Mouse (Mus musculus): Measurements from ENCODE around the gene 4930548H24Rik. TPM values are rescaled to one million over a fixed set of nuclear protein-coding genes. Genes with fewer than 3 reads are reported as not detected.
A peak's percentile ranks its signal among the peaks of the same experiment; 100 is the strongest.
"Not testable (repeated sequence)": the region's sequence is repeated elsewhere in the genome, so short reads cannot be mapped to it uniquely, and the experiment has no call there.

4930548H24Rik gene
- total RNA-seq (2021) = under 1 TPM; 0.28 to 0.29 TPM
- long read RNA-seq, experiment 1 = 0 reads
- long read RNA-seq, experiment 2 = 0 reads

DNA sequence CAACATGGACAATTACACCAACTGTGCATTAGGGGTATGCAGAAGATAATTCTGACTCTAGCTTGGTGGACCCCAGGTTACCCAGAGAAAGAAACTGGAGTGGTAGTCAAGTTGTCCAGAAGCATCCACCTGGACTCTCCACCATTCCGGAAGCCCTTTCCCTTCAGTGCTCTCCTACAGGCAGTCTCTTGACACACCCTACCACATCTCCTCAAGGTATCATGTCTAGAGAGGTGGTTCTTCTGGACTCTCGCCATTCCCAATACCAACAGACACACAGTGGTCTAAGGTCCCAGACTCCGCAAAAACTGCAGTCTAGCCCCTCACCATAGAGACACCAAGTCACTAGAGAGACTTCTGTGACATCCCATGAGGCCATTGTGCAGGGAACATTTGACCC is at the start of gene 4930548H24Rik:
Gene 4930548H24Rik, plus strand, starts transcription at position 301 of the 400 bp plus-strand sequence.
- no peak for DNase-seq

DNA sequence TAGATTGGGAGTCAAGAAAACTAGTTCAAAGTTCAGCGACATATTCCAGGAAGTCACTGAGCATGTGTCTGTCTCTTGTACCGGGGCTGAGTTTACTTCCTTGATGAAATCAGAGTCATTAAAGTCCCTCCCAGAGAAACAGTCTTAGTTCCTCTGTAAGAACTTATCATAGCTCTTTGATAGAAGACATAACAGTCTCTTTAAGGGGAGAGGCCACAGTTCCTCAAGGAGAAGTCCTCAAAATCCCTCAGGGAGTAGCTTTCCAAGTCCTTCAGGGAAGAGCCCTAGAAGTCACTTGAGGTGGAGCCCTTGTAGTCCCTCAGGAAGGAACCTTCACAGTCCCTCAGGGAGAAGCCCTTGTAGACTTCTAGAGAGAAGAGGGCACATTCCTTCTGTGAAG is 34.2 kb upstream of the 4930548H24Rik start:
- DNase-seq = no peak

DNA sequence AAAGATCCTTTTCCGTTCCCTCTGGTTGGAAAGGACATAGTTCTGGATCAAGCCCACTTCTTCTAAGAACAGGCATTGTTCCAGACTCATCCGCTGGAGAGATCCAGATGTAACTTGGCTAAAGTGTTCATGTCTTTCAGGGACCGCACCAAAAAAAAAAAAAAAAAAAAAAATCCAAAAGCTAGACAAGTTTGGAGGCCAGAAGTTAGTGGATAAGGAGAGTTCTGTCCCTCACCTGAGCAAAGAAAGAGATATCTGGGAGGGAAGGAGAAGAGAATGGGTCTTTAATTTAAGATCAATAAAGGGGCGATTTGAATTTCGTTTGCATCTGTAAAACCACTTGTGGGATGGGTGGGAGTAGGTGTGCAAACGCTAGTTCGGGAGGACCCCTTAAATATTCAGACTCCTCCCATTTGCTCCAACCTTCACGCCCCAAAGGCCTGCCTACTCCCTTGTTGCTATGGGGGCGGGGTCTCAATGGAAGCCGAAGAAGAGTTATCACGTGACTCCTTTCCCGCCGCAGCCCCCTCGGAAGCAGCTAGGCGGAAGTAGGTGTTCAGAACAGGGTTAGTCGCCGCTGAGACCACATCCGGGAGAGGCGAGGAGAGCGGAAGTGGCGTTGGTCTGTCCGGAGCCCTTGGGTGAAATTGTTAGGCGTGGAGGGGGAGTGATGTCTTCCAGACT is 33.5 kb upstream of the 4930548H24Rik start, which contains the start of gene Zfp512:
Gene Zfp512, plus strand, starts transcription at position 554 of the 684 bp plus-strand sequence.
- DNase-seq = peak; percentile 82

DNA sequence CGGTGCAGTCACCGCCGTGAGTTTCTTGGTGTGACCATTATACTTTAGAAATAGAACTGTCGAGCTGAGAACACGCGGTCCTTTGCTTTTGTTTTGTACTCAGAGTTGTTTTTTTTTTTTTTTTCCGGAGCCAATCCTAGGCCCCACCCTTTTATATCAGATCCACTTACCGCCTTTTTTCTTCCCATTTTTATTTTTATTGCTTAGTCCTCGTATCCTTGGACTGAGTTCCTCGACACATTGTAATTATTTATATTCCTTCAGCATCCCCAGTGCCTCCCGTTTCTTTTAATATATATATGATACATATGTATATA is 33.0 kb upstream of the 4930548H24Rik start:
- no peak for DNase-seq

DNA sequence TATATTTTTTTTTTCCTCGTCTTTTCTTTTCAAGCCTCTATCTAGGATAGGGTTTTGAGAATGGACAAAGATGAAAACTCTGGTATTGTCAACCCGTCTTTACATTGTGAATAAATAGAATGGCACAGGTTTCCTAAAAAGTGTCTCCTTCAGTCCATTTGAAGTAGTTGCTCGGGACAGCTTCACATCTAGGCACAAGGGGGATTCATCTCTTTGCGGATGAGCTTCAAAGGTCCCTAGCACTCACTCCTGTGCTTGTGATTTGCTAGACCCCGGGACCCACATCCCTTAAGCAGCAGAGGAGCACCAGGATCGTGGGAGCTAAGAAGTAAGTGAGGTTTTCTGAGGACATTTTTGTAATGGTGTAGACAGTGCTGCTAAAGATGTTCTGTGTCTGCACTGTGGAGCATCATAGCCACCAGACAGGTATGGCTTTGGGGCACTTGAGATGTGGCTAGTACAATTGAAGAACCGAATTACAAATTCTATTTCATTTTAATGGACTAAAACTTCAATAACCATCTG is 32.6 kb upstream of the 4930548H24Rik start:
- DNase-seq = no peak

DNA sequence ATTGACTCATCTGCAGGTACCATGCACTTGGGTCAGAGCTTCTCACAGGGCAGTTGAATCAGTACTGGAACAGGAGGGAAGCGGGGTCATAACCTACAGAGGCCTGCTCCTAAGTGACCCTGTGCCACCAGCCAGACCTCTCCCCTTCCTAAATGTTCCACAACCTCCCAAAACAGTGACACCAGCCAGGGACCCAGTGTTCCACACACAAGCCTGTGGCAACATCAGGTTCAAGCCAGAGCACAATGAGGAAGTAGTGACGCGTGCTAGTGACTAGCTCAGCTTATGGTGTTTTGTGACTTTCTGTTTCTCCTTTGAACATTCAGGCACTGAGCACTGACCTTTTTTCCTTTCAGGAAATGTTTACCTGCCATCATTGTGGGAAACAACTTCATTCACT is 17.7 kb upstream of the 4930548H24Rik start:
- DNase-seq = no peak

DNA sequence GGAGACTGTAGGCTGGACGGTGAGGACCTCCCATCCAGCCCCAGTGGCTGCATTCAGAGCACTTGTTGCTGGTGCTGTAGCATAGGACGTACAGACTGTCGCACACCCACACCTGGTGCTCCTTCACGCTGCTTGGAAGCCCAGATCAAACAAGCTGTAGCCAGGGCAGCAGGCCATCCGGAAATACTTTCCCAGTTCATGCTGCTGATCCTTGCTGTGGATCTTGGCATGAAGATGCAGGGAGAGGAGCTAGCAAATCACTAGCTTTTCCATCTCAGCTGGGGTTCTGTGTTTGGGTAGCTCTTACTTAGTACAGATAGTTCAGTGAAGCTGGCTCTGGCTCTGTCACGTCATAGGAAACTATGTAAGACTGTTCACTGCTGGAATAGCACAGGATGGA is 15.8 kb upstream of the 4930548H24Rik start:
- DNase-seq = no peak

DNA sequence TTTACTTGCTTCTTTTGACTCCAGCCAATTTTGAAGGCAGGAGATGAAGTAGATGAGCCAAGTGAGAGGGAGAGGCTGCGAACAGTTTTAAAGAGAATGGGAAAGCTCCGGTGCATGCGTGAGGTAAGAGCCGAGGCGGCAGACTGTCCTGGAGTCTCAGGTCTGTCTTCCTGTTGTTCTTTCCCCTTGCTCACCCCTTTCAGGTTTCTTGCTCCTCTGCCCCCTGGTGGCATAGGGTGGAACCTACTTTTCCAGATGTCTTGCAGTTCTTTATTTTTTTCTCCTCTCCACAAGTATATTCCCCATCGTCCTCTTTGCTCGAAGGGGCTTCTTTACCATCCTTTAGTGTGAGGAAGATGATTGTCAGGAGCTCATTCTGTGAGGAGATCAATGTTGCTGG is 15.2 kb upstream of the 4930548H24Rik start:
- peak; percentile 67 for DNase-seq

GRCm38 (mm10) chr5:31480536-31480935 is 5.0 kb upstream of the 4930548H24Rik start:
- no peak for DNase-seq

DNA sequence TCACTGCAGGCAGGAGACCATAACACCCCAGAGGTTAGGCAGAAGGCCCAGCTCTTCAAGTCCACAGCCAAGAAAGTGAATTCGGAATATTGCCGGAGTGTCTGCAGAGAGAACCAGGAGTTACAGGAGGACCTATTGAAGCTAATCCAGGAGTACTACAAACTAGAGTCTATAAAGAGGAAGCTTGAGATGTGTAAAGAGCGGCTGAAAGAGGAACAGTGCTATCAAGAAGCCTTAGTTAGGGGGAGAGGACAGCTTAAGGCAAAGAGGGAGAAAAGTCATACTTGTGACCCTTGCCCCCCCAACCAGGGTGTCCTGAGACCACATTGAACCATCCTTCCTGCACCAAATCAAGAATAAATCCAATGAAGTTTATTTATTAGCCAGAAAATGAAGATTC is 2.3 kb downstream of the 4930548H24Rik start:
- DNase-seq = no peak

DNA sequence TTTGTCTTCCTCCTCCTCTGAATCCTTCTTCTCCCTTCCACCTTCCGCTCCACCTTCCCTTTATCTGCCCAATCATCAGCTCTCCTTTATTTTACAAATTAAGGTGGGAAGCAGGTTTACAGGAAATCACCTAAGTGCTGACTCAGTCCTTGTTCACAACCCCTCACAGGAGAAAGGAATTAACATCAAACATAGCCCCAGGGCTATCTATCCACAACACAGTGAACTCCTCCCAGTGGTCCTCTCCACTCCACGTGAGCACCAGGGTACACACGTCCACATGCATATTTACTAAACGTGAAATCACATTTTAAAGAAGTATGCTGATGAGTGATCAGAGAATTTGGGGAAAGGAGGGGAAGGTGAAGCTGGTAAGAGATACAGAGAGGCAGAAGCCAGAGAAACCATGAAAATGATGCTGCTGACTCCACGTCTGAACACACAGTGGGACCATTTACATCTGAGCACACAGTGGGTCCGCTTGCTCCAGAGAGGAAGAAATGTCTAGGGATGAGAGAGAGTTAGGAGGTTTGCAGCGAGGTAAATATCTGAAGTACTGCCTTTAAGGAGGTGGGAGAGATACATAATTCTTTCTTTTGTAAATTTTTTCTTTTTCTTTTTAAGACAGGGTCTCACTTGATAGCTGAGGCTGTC is 3.7 kb downstream of the 4930548H24Rik start:
- DNase-seq = no peak

- DNase-seq = no peak
Observed at GRCm38 (mm10) chr5:31492031-31492430, 6.5 kb downstream of the 4930548H24Rik start.

DNA sequence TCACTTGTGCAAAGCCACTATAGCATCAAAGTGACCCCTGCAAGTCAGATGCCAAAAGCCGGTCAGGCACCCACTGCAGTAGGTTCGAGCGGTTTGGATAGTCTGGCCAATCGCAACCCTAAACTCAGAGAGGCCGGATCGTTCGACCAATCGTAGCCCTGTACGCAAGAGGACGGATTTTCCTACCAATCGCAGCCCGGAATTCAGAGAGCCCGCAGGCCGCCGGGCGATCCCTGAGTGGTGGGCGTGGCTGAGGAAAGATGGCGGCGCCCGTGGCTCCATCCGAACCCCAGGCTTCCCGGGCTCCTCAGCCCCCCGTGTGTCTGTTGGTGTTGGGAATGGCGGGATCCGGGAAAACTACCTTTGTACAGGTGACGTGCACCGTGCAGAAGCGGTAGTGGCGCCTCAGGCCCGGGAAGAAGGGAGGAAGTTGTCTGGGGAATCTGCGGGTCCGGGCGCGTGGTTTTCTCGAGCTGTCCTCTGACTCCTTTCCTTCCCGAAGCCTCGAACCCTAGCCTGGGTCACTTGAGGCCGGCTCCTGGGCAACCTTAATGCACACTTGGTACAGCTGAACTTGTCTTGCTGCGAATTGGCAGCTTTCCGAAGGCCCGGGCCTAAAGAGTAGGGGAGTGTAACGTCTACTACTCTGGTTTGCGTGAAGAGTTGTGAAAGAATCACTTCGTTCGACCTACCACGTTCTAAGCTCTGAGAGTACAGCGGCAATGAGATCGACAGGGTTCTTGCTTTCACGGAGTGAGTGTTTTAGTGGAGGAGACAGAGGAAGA is 9.2 kb downstream of the 4930548H24Rik start, which contains the start of gene Gpn1:
Gene Gpn1, plus strand, starts transcription at position 229 of the 785 bp plus-strand sequence.
- DNase-seq = peak; percentile 85

DNA sequence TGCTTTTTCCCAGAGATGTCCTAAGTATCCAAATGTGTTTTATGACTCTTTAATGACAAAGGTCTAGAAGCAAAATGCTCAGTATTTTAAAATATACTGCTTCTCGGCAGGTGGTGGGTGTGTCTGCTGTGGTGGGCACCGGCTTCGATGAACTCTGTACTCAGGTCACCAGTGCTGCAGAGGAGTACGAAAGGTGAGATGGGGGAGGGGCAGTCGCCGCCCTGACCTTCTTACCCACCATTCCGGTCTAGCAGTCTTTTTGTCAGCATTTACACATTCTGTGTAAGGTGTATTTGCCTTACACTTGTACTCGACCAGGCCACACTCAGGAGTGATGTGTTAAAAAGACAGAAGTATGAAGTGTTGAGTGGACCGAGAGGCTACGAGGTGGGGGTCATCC is 19.3 kb downstream of the 4930548H24Rik start:
- DNase-seq = no peak

DNA sequence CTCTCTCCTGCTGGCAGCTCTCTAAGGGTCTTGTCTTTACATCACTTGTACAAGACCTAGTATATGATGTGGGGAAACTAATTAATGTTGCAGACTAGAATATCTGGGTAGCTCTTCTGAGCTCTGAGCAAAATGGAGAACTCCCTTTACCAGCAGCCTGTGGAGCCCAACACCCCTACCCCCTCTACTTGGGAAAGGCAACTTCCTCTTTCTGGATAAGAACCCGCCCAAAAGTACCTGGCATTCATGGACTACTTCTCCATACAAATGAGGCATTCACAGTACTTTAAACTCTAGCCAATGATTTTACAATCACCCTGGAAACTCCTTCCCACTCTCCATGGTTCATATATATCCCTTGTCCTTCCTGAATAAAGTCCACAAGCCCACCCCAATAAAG is 26.9 kb downstream of the 4930548H24Rik start:
- no peak for DNase-seq

- no peak for DNase-seq
Observed at GRCm38 (mm10) chr5:31520556-31520955, 35.0 kb downstream of the 4930548H24Rik start.

- DNase-seq = peak; percentile 73
Observed at GRCm38 (mm10) chr5:31526354-31527116, 41.0 kb downstream of the 4930548H24Rik start, which contains the start of gene Slc4a1ap. TSS of gene Slc4a1ap (plus strand) at chr5:31526995.

DNA sequence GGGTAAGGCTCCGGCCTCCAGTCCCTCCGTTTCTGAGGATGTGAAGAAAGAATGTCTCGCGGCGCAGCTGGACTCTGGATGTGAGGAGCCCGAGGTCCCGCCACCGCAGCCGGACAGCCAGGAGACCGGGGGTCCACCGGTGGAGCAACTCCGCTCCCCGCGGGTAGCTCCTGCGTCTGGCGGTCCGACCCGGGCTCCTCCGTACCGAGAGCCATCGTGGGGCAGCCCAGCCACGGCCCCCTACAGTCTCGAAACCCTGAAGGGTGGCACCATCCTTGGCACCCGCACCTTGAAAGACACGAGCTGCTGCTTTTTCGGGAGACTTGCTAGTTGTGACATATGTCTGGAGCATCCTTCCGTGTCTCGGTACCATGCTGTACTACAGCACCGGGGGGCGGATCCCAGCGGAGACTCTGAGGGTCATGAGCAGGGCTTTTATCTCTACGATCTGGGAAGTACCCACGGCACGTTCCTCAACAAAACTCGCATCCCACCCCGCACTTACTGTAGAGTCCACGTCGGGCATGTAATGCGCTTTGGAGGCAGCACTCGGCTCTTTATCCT is 41.7 kb downstream of the 4930548H24Rik start:
- DNase-seq = no peak

DNA sequence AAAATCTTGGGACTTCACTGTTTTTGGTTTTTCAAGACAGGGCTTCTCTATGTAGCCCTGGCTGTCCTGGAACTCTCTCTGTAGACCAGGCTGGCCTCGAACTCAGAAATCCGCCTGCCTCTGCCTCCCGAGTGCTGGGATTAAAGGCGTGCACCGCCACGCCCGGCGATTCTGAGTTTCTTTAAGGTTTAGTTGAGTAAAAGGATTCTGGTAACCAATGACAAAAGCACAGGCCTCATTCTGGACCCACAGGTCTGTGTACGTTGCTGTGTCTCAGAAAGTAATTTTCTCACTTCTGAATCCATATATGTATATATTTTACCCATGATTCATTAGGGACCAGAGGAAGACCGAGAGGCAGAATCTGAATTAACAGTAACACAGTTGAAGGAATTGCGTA is 42.2 kb downstream of the 4930548H24Rik start, which contains the start of gene Supt7l:
Gene Supt7l, minus strand, starts transcription at position 101 of the 400 bp plus-strand sequence.
- DNase-seq = not testable (repeated sequence)

- no peak for DNase-seq
Observed at GRCm38 (mm10) chr5:31528560-31528959, 43.0 kb downstream of the 4930548H24Rik start.

- no peak for DNase-seq
Observed at GRCm38 (mm10) chr5:31535228-31535627, 49.7 kb downstream of the 4930548H24Rik start.

Data from gastrocnemius, postnatal 10 days (tissue).